Mouse (Mus musculus): ENCODE measurements at regions not wholly inside any gene's neighbourhood (a gene's known extent, or its start where the extent isn't known, plus 50 kb on each side); places are given as distances from the start of the nearest gene placed in this dataset.
A peak's percentile ranks its signal among the peaks of the same experiment; 100 is the strongest.

GRCm38 (mm10) chr19:21166939-21167338 lies 105.1 kb upstream of the Zfand5 start:
- peaks cover 8% of the 10 kb centered on the region; the same call in 1 of the 2 replicates for H3K27me3 ChIP-seq
- no peak overlapping the region for H3K4me3 ChIP-seq
- no peak overlapping the region for H3K27ac ChIP-seq
- 0 out of 2 replicates have a peak overlapping the region, but pooled peaks have one; percentile 40 for H3K4me2 ChIP-seq
- 8% methylated on average over 4 of the region's 4 CpGs for WGBS
- peaks cover 35% of the 10 kb centered on the region for H3K4me1 ChIP-seq
- no peak for ATAC-seq
- no peaks in the 10 kb centered on the region for H3K36me3 ChIP-seq (ENCODE audit: poor library complexity, severe bottlenecking)
- H3K9ac ChIP-seq, result no peak overlapping the region
- no peaks in the 10 kb centered on the region for H3K9me3 ChIP-seq (replicated peaks)

DNA sequence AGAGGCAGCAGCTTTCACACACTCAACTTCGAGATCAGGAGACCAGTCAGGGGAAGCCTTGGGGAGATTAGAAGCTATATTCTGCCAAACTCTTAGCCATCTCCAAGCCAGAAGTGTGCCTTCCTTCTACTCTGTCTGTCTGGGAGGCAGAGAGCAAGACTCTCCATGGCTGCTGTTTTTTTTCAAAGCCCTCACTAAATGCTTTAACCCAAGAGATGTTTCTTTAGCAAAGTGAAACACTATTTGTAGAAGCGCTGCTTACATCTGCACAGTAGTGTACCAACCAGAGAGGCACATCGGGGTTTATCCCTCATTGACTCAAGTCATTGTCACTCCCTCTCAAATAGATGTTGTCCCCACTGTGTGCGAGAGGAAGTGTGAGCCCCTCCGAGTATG lies 105.6 kb upstream of the Zfand5 start:
- Histone ChIP-seq H3K27ac (peak overlapping the region; percentile 44; the same call in 1 of the 2 replicates), H3K36me3 (ENCODE audit: poor library complexity, severe bottlenecking) (no peaks in the 10 kb centered on the region), H3K9ac (no peak overlapping the region), H3K27me3 (peaks cover 8% of the 10 kb centered on the region; the same call in 1 of the 2 replicates), H3K4me1 (peaks cover 35% of the 10 kb centered on the region), H3K9me3 (replicated peaks) (no peaks in the 10 kb centered on the region), H3K4me2 (peak overlapping the region; percentile 40), H3K4me3 (no peak overlapping the region)
- no peak for ATAC-seq
- 28% methylated on average over 5 of the region's 5 CpGs for WGBS

DNA sequence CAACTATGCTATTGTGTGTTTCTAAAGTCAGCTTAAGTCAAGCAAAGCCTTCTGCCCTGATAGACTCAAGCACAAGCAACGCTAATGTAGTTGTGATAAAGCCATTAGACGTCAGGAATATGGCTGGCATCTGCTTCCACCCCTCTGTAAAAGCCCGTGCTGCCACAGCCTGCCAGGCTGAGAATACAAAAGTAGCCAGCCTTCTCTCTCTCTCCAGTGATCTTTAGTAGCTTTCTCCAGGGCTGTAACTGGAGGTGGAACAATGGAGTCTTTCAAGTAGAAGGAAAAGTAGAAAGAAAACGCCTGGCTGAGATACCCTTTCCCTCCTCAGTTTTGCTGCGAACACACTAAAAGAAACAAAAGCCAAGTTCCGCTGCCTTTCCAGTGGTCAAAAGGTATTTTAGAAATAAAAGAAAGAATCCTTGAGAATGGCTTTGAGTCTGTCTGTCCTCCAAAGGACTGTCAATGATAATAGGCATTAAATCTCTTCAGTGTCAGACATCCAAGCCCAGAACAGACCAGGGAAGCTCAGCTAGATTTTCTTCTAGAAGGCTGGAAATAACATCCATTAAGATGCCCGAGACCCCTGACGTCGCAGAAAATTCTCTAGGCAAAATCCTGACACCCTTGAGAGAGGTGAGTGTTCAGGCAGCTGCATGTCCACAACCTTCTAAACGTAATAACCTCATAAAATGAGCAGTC lies 106.2 kb upstream of the Zfand5 start:
- Histone ChIP-seq H3K4me1 (peaks cover 35% of the 10 kb centered on the region), H3K4me3 (no peak overlapping the region), H3K27ac (peak overlapping the region; percentile 44), H3K4me2 (peak overlapping the region; percentile 40), H3K9ac (no peak overlapping the region), H3K27me3 (peaks cover 8% of the 10 kb centered on the region; the same call in 1 of the 2 replicates), H3K36me3 (ENCODE audit: poor library complexity, severe bottlenecking) (no peaks in the 10 kb centered on the region), H3K9me3 (replicated peaks) (no peaks in the 10 kb centered on the region)
- peak; percentile 88 for ATAC-seq
- WGBS, result 5% methylated on average over 10 of the region's 10 CpGs

- Histone ChIP-seq H3K4me2 (no peak overlapping the region), H3K27me3 (peaks cover 8% of the 10 kb centered on the region; the same call in 1 of the 2 replicates), H3K4me1 (peaks cover 35% of the 10 kb centered on the region), H3K36me3 (ENCODE audit: poor library complexity, severe bottlenecking) (no peaks in the 10 kb centered on the region), H3K9ac (no peak overlapping the region), H3K9me3 (replicated peaks) (no peaks in the 10 kb centered on the region), H3K27ac (no peak overlapping the region), H3K4me3 (no peak overlapping the region)
- no peak for ATAC-seq
- 92% methylated on average over 2 of the region's 2 CpGs for WGBS
Measured at GRCm38 (mm10) chr19:21163978-21164377, 108.1 kb upstream of the Zfand5 start.

DNA sequence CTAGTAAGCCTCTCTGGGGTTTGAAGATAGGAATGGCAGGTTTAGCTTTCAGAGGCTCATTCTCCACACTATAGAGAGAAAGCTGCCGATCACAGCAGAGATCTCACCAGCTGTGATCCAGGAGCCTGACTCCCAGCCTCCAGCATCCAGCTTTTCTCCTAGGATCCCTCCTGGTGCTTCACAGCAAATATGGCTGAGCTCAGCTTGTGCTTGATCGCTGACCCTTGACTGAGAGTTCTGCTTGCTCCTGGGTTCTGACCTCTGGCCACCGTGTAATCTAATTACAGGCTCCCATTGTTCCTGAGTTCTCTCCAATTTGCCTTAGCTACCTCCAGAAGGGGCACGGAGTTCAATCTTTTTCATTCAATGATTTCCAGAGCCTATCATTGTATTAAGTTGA lies 111.1 kb upstream of the Zfand5 start:
- Histone ChIP-seq H3K9ac (no peak overlapping the region), H3K4me2 (no peak overlapping the region), H3K27ac (no peak overlapping the region), H3K9me3 (replicated peaks) (no peaks in the 10 kb centered on the region), H3K27me3 (peaks cover 8% of the 10 kb centered on the region; the same call in 1 of the 2 replicates), H3K4me3 (no peak overlapping the region), H3K36me3 (ENCODE audit: poor library complexity, severe bottlenecking) (no peaks in the 10 kb centered on the region), H3K4me1 (peaks cover 12% of the 10 kb centered on the region)
- WGBS, result 2% methylated on average over 4 of the region's 4 CpGs
- ATAC-seq, result no peak

DNA sequence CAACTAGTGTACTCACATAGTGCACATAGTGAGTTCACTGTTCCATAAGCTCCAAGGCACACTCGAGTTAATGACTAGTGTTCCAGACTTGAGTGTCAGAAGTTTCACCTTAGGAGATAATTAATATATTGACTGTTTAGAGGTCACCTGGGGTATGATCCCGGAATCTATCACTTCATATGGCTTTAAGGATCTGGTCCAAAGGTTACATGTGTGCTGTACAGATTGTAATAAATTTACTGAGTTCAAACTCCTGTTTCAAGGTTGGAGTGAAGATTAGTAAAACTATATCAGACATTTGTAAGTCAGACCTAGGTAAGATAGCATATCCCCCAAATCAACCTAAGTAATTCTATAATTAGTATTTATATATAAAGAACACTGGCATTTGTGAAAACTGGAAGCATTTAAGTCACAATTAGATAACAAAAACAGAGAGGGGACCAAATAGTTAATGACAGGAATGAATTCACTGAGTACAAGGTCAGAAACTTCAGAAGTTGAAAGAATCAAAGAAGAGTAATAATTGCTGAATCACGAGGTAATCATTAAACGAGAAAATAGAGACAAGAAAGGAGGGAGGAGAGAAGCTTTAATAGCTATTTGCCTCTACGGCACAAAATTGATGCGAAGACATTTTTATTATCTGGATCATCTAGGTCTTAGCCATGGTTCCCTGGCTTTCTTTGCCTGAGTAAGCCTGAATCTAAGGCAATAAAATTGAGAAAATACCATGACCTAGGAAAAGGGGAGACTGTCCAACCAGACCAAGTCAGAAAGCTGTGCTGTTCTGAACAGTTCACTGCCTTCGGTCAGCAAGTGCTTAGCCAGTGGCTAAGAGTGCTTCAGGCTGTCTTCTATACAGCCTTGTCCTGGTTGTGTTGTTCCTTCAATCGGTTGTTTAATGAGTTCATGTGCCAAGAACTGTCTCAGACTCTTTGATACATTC lies 112.6 kb upstream of the Zfand5 start:
- H3K36me3 ChIP-seq (ENCODE audit: poor library complexity, severe bottlenecking), result no peaks in the 10 kb centered on the region
- no peak overlapping the region for H3K27ac ChIP-seq
- H3K9me3 ChIP-seq (replicated peaks), result no peaks in the 10 kb centered on the region
- no peak overlapping the region for H3K9ac ChIP-seq
- H3K4me3 ChIP-seq, result no peak overlapping the region
- H3K4me1 ChIP-seq, result 0 out of 2 replicates have a peak, but pooled peaks cover 1% of the 10 kb centered on the region
- no peak overlapping the region for H3K4me2 ChIP-seq
- peaks cover 8% of the 10 kb centered on the region; the same call in 1 of the 2 replicates for H3K27me3 ChIP-seq
- no peak for ATAC-seq
- 57% methylated on average over 8 of the region's 8 CpGs for WGBS

DNA sequence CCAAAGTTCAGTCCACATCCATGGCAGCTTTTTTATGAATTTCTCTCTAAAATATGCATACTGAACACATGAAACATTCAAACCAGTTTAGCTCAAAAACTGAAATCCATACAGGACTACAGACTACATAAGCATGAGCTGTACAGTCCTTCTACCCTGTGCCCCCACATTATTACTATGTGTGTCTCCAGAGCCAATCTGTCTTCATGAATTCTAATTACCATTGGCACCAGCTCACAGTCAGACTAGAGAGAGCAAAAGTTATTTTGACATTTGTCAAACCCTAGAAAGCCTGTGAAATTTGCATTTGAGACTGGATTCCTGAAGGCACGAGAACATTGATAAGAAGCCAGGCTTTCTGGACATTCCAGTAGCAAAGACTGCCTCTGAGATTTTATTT lies 117.9 kb upstream of the Zfand5 start:
- WGBS, result 39% methylated on average over 1 of the region's 1 CpGs
- Histone ChIP-seq H3K4me3 (no peak overlapping the region), H3K4me1 (peaks cover 17% of the 10 kb centered on the region), H3K27me3 (no peaks in the 10 kb centered on the region), H3K9me3 (replicated peaks) (no peaks in the 10 kb centered on the region), H3K36me3 (ENCODE audit: poor library complexity, severe bottlenecking) (no peaks in the 10 kb centered on the region), H3K9ac (no peak overlapping the region), H3K27ac (no peak overlapping the region), H3K4me2 (no peak overlapping the region)
- peak; percentile 47; the same call in 1 of the 2 replicates for ATAC-seq

DNA sequence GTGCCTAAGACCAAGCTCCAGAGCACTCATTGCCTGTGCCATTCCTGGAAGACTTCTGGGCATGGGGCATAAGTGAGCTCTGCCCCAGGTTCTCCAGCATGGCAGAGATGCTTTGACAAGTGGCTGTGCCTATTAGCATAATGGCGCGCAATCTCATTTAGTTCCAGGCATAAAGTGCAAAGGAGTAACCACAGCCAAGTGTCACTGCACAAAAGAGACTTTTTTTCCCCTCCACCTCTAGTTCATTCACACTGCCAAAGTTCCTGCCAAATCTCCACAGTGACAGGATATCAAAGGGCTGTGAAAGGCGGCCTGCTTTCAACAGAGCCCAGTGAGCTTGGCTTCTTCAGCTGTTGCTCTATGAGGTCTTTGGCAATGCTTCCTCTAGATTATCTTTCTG lies 120.1 kb upstream of the Zfand5 start:
- Histone ChIP-seq H3K9me3 (replicated peaks) (no peaks in the 10 kb centered on the region), H3K36me3 (ENCODE audit: poor library complexity, severe bottlenecking) (no peaks in the 10 kb centered on the region), H3K4me1 (peaks cover 17% of the 10 kb centered on the region), H3K4me2 (no peak overlapping the region), H3K4me3 (no peak overlapping the region), H3K27me3 (no peaks in the 10 kb centered on the region), H3K9ac (no peak overlapping the region), H3K27ac (no peak overlapping the region)
- ATAC-seq, result peak; percentile 91
- 25% methylated on average over 3 of the region's 3 CpGs for WGBS

DNA sequence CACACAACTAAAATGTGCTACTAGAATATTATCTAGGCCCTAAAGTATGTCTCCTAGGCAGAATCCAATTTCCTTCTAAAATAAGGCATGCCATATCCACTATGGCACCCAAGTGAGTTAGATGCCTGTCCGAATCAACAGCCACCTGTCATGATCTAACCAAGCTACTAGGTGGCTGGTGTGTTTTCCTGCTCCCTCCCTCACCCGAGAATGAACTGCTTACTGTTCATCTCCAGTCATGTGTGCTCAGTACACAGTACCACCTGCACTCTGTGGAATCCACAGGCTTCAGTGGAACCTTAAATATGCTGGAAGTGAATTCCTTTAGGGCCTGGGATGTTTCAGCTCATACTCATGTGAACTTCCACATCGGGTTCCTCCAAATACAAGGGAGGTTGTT lies 121.2 kb upstream of the Zfand5 start:
- 74% methylated on average over 3 of the region's 3 CpGs for WGBS
- Histone ChIP-seq H3K4me2 (no peak overlapping the region), H3K4me3 (no peak overlapping the region), H3K27me3 (no peaks in the 10 kb centered on the region), H3K27ac (no peak overlapping the region), H3K36me3 (ENCODE audit: poor library complexity, severe bottlenecking) (no peaks in the 10 kb centered on the region), H3K9ac (no peak overlapping the region), H3K4me1 (peaks cover 17% of the 10 kb centered on the region), H3K9me3 (replicated peaks) (no peaks in the 10 kb centered on the region)
- no peak for ATAC-seq

- 97% methylated on average over 1 of the region's 1 CpGs for WGBS
- H3K9ac ChIP-seq, result no peak overlapping the region
Measured at GRCm38 (mm10) chr19:21150241-21150640, 121.8 kb upstream of the Zfand5 start.

DNA sequence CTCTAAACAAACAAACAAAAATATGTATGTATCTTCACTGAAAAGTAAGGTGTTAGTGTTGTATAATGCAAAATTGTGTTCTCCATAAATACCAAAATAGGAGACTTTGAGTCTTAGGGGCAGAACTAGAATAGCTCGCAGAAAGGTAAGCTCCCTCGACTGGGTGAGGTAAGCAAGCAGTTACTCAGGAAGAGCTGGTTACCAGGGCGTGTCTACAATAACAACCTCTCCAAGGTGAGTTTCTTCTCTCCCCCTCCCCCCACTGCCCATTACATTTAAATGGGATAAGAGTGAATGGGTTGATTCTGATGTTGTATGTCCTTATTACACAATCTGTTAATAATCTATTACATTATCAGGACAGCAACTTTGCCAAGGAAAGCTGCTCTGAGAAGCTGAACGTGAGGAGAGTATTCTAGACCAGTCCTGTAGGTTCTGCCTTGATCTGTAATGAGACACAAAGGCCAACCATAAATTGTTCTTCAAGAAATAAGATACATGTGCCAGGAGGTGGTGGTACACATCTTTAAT lies 125.2 kb upstream of the Zfand5 start:
- peaks cover 15% of the 10 kb centered on the region for H3K4me1 ChIP-seq
- H3K4me2 ChIP-seq, result no peak overlapping the region
- H3K9me3 ChIP-seq (replicated peaks), result no peaks in the 10 kb centered on the region
- no peak for ATAC-seq
- no peaks in the 10 kb centered on the region for H3K36me3 ChIP-seq (ENCODE audit: poor library complexity, severe bottlenecking)
- H3K27me3 ChIP-seq, result no peaks in the 10 kb centered on the region
- H3K4me3 ChIP-seq, result no peak overlapping the region
- no peak overlapping the region for H3K9ac ChIP-seq
- 90% methylated on average over 4 of the region's 4 CpGs for WGBS
- H3K27ac ChIP-seq, result no peak overlapping the region

More at GRCm38 (mm10) chr19:21150241-21150640, 121.8 kb upstream of the Zfand5 start:
- Histone ChIP-seq H3K36me3 (ENCODE audit: poor library complexity, severe bottlenecking) (no peaks in the 10 kb centered on the region), H3K4me2 (no peak overlapping the region), H3K4me3 (no peak overlapping the region), H3K27me3 (no peaks in the 10 kb centered on the region), H3K27ac (no peak overlapping the region), H3K9me3 (replicated peaks) (no peaks in the 10 kb centered on the region), H3K4me1 (peaks cover 17% of the 10 kb centered on the region)
- no peak for ATAC-seq
